Mouse (Mus musculus) kidney, postnatal 10 days (tissue): ENCODE measurements around the gene Npb.
"Not testable (repeated sequence)": the region's sequence is repeated elsewhere in the genome, so short reads cannot be mapped to it uniquely, and the experiment has no call there.

ENCODE experiments used
- DNase-seq: peaks from one replicate; pipeline ENCODE4 v3.0.0; 2021; ENCODE audit warnings: mixed read lengths

Gene Npb

DNA sequence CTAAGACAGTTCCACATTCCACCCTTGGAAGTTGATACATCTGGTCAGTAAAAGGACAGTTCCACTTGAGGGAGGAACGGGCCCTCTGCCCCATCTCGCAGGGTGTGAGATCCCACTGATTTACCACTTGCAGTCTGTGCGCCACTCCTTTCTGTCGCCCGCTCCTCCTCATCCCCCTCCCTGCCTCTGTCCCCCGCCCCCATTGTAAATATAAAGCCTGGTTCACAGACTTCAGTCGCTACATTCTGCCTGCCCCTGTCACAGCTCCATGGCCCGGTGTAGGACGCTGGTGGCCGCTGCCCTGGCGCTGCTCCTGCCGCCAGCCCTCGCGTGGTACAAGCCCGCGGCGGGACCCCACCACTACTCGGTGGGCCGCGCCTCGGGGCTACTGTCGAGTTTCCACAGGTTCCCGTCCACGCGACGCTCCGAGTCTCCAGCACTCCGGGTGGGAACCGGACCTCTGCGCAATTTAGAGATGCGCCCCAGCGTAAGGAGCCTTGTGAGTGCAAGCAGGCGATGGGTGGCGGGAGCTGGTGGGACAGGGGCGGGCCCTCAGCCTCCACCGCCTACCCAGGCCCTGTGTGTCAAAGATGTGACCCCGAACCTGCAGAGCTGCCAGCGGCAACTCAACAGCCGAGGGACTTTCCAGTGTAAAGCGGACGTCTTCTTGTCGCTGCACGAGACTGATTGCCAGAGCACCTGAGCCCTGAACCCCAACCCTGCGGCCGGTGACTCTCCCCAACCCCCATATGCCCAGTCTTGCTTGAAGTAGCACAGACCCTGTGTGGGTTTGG is at the start of gene Npb:
Gene Npb (plus strand): TSS at position 237 of the 794 bp plus-strand sequence.
- peak; percentile 35 for DNase-seq

DNA sequence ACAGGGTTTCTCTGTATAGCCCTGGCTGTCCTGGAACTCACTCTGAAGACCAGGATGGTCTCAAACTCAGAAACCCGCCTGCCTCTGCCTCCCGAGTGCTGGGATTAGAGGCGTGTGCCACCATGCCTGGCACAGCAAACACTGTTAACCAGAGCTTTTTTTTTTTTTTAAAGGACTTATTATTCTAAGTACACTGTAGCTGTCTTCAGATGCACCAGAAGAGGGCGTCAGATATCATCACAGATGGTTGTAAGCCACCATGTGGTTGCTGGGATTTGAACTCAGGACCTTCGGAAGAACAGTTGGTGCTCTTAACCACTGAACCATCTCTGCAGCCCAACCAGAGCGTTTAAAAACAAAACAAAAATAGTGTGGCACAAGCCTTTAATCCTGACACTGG is 49.4 kb upstream of the Npb start:
- DNase-seq, result not testable (repeated sequence)

DNA sequence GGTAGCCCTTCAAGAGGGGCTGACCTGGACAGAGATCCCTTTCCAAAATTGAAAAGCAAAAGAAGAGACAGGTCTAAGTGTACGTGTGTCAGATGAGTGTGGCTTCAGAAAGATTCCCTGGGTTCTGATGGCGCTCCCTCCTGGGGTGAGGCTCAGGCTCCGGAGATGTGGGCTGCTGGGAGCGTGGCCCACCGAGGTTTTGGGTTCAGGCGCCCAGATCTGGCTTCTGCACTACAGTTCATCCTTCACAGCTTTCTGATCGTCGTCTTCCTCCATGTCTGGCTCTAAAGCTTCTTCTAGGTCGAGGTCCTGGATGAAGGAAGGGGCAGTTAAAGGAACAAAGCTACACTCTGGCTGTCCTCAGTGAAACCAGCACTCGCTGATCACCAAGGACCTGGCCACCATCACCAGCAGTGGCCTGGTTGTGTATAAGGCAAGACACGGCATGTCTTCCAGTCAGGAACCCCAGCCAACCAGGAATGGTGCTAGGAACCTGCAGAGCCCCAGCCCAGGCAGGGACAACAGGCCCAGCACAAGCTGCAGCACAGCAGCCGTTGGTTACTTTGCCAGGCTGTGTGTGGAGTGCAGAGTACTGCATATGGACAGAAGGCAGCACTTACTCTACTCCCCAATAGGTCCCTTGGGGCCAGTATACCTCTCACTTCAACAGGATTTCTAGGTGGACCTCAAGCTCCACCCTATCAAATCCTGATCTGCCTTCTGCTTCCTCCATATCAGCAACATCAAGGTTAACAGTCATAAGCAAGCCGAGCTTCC is 47.1 kb upstream of the Npb start:
- no peak for DNase-seq

DNA sequence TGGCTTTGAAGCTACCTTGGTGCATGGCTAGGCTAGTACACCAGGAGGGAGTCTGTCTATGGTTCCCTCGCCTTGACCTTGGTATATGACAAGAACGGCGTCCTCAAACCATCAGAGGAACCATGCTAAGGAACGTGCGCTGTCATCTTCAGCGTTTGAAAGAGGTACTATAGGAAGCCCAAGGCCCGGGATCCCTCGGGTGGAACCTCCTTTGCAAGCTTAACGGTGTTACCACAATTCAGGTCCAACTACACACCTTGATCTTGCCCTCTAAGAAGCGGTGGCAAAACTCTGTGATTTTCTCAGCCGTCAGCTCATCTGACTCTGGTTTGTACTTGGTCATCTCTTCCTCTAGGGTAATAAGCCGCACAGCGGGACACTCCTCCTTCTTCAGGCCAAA is 45.3 kb upstream of the Npb start:
- no peak for DNase-seq

DNA sequence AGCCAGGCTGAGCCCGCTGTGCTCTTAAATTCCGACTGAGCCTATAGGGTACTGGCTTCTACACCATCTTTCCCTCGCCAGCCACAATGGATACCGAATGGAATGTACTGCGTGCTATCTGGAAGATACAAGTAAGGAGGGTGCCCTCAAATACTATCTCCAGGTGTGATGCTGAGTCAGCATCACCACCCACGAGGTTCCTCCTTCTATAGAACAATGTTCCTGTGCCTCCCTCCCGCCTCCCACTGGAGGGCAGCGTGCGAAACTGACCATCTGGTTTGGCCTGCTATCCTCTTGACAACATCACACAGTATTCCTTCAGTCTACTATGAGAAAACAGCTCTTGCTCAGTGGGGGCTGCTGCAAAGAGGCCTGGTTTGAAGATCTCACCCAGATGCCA is 43.2 kb upstream of the Npb start:
- DNase-seq, result no peak

DNA sequence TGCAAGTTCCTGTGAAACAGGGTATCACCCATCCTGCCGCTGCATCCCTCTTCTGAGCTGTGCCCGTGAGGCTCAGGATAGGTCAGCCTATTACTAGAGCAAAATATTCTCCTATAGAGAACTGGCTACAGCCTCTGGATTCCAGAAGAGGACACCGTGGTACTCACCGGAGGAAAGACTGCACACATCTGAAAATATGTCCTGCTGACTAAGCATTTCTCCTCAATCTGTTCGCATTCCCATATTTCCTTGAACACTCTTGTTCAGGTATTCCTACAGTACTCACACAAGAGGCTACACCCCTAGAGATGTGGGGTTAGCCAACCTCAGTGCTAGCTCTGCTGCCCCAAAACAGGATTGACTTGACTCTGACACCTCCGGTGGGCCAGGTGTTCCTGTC is 40.0 kb upstream of the Npb start:
- no peak for DNase-seq

DNA sequence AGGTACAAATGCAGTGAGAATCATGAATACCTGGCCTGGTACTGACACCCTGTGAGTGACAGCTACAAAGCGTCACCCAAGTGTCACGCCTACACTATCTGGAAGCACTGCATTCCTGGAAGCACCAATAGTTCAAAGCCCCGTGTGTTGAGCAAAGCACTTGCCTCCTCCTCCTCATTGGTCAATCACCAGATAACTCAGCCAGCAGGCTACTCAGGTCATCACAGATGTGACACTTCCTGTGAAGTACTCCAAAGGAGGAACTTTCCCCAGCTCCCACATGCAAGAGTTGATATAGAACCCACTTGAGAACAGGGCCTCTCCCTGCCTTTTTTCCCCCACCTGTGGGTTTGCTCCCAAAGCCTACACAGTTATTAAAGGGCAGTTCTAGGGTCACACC is 37.2 kb upstream of the Npb start:
- DNase-seq, result no peak

DNA sequence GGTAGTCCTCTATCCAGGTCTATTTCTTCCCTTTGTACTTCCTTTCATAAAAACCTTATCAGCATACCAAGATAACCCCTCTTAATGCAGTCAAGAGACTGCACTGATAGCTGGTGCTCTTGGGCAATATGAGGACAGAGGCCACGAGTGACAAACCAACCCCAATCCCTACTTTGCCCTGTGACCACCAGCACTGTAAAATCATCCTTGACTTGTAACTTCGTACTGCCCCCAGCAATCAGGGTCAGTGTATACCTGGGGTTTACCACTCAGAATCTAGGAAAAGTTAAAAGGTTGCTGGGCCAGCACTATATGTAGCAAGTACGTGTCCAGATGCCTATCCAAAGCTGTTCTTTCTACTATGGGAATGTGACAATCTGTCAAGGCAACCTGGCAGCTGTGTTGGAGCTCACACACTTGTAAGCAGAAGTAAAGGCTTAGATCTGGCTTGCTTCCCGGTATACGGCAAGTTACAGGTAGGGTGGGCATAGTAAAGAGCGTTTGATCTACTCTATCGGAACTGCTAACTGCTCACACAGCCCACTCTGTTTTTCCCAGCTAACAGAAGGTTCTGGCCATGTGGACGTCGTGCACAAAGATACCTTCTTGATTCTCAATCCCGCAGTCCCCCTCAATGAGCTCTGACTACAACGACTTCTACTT is 36.4 kb upstream of the Npb start:
- DNase-seq, result no peak

DNA sequence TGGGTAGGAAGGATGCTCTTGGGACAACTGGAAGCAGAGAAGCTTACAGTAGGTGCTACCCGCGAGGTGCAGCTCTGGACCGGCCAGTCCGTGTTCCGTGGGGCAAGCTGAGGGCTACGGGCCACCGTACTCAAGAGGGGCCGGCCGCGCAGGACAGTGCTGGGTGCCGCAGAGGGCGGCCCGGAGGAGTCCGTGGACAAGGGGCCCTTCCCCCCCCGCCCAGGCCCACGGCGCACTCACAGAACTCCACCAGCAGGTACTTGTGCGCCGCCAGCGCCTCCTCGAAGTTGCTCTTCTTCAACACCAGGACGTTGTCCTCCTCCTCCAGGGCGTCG is 35.9 kb upstream of the Npb start:
- no peak for DNase-seq

DNA sequence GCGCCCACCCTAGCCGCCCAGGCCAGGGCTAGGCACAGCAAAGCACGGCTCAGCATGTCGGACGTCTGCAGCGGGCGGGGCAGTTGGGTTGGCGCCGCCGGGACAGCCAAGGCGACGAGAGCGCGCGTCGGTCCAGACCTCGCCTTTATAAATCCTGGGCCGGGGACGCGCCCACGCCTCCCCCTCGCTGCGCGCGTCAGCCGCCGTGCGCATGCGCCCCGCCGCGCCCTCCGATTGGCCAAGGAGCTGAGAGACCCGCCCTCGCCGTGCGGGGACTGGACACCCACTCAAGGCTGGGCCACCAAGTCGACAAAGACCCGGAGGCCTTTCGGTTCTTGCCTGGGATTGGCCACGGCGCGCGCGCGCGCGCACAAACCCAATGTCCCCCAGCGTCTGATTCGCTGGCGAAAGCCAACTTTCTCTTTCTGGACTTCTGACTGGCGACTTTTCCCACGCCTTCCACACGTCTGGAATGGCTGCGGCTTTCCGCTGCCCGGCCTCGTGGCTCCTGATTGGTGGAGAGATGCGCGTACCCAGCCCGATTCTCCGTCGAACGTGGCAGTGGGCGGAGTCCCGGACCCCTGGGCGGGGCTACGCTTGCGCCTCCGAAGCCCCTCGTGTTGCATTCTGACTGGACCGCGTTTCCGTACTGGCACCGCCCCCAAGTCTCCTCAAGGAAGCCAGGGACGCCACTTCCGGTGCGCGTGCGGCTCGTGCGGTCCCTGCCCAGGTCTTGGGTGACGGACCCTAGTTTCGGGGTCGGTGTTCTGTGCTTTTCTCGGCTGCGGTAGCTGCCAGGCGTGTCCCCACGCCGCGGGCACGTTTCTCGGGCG is 35.3 kb upstream of the Npb start, which contains the start of gene P4hb:
Gene P4hb (minus strand): TSS at position 502 of the 833 bp plus-strand sequence.
- peak; percentile 100 for DNase-seq

DNA sequence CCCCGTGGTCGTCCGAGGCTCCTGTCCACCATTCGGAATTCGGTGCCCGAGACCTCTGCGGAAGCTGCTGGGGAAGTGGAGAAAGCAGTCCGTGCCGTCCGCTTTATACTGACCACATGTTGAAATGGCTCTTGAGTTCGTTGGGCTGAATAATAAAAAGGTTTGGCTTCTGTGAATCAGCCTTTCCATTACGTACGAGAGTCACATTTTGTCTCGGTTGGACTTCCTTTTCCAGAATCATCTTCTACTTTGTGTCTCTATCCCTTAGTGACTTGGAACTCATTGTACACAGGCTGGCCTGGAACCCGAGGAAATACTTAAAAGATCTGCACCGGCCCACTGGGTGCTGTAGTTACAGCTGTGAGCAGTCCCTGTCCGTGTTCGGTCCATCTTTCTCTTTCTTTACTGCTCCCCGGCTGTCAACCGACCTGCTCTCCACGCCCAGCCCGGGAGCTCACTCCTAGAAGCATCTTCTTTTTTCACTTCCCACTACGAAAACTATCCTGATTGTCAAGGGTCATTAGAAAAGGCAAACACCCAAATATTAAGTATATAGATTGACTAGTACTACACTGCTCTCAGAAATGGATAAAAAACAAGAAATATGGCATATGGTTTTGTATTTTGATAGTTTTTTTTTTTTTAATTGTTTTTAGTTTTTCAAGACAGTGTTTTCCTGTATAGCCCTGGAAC is 34.5 kb upstream of the Npb start:
- peak; percentile 31 for DNase-seq

DNA sequence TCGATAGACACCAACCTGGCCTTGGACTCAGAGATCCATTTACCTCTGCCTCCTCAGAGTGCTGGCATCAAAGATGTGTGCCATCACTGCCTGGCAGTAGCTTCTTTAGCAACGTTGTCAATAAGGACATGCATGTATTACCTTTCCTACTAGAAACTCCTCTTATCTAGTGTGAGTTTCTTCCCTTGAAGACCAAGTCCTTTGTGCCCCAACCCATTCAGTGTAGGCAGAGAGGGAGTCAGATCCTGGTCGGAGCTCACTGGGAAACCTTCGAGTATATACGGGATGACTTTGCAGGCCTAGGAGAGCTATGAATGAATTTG is 34.0 kb upstream of the Npb start:
- no peak for DNase-seq

DNA sequence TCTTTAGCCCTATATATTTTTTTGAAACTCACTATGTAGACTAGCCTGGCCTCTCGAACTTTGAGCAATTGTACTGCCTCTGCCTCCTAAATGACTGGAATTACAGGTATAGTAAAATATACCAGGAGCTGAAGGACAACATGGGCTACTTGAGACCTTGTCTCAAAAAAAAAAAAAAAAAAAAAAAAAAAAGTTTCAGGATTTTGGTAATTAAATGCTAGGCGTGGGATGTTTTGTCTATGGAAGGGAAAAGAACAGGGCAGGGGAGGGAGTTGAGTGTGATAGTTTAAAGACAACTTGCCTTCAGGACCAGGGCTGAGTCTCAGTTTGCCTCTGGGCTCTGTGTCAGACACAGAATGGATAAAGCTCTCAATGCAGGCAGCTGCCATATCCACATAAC is 33.2 kb upstream of the Npb start:
- DNase-seq, result no peak

DNA sequence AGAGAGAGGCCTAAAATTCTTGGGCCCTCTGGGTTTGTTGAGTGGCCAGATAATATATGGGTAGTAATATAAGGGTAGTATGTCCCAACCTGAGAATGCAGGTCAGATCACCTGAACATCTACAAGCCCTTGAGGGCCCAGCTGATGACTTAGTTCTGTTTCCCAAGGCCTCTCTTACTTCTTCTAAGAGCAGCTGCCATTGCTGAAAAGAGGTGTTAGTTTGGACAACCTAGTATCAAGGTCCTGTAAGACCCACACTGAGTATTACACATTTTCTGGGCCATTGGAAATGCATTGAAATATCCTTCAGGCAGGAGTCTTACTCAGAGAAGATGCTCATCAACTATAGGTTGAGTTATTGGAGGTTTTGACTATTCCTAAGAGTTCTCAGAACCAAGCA is 32.3 kb upstream of the Npb start:
- no peak for DNase-seq

DNA sequence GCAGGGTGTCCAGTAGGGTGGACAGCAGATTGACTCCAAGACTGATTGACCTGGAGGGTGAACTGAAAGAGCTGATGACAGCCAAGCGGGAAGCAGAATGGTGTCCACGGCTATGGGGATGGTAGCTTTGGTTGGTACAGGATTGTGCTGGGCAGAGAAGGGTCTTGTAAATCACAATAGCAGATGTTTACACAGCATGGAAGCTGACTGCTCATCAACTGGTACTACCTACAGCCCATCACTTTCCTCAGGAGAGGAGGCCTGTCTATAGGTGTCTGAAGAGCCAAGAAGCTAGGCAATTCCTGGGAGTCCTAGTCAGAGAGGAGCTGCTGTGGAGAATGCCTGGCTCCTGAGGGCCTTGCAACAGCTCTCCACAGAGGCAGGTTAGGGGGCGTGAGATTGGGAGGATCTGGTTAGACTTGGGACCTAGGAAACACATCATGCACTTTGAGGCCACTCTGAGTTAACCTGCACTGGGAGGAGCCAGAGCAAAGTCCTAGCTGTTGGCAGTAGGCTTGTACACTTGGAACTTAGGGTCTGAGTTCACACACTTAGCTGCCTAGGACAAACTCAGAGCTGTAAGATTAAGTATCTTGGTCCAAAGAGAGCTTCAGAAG is 31.8 kb upstream of the Npb start:
- DNase-seq, result peak; percentile 69

DNA sequence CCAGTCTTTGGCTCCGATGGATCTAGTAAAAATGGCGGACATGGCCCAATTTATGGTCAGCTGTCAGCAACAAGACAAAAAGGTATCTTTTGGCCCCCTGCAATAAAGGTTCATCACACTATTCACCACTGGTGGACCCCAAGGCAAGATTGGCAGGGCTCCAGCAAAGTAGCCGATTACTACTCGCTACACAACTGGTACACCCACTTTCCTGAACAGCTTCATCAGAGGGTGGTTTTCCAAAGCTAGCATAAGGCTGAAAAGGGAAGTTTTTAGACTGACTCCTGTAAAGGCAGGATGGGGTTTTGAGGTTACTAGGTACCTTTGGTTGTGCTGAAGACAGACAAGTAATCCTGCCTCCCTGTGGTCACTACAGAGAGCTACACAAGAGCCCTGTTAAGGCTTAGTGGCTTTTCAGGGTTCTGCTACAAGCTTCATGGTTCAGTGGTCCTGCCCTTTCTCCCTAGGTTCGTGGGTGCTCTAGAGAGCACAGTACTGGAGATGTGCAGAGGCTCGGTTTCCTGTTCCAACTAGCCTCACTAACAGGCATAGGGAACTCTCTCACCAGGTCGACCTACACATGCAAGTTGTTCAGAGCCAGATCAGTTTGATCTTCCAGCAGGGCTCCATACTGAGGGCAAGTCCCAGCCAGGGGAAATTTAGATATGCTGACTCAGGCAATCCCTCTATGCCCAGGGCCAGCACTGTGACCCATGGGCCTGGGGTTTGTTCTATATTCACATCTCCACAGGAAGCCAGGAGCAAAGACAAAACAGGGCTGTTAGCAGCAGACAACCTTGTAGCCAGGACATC is 30.9 kb upstream of the Npb start:
- DNase-seq, result peak; percentile 47

DNA sequence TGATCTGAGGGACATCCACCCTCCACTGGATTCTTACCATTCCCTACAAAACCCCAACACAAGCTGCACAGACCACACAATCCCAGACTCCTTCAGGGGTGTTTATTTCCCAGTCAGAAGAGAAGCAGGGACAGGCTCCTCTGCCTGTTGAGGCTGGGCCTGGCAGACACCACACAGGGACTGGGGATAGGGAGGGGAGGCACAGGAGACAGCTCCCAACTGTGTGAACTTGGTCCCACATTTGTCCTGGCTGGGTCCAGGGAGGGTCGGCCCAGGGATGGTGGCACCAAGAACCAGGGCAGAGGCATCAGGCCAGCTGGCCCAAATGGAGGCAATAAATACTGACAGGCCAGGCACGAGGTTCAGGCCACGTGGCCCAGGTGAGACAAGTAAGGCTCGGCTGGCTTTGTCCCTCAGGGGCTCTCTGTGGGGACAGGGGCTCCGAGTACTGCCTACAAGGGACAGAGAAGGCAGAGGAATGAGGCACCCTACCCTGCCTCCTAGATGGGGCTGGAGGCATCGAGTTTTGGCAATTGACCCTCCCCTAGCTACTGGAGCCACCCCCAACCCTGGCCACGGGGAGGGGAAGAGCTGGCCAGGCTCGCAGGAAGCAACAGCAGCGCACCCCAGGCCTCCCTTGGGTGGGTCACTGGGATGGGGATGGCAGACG is 30.1 kb upstream of the Npb start:
- DNase-seq, result peak; percentile 33

DNA sequence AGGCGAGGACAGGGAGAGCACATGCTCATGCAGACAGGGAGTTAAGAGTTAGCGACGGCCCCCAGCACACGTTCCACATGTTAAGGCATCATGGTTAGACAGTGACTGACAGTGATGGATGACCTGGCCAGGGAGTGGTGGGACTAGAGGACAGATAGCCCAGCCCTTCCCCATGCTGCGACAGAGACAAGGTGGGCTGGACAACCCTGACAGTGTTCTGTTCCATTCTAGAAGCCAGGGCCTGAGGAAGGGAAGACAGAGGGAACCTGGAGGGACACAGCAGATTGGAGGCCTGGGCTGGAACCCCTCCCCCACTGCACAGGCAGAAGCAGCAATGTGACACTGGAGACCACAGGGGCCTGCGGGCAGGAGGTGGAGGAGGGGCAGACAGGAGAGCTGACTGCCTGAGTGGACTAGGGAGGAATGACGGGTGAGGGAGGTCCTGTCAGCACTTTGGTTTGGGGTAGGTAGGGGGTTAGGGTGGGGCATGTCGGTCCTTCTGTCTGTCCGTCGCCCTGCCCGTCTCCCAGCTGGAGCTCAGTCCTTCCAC is 29.5 kb upstream of the Npb start:
- DNase-seq, result peak; percentile 47

DNA sequence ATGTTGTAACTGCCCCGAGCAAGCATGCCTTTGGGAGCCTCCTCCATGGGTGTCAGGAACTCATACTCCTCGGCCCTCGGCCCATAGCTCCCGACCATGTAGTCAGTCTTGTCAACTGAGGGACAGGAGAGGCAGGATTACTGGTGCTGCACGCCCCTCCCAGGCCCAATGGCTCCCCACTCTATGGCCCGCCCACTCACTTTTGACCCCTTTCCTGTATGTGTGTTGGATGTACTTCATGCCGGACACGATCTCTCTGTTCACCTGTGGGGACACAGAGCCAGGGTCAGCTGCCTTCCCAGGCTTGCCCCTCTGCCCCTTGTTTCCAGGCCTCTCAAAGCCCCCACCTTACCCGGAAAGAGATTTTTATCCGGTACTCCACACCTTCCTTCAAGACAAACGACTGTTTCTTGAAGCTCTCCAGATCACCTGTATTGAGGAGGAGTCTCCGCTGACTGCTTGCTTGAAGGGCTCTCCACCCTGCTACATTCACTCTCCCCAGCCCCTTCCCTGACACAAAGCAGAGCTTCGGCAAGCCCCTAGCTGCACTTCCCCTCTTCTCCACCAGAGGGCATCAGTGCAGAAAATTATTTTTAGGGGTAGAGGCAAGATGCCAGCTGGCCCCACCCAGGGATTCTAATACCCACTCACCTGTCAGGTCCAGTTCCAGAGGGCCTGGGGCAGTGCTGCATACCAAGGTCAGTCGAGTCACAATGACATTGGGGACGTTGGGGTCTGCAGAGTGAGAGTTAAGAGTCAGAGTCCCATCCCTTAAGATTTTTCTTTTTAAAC is 28.8 kb upstream of the Npb start:
- DNase-seq, result peak; percentile 85
